Mouse (Mus musculus): ENCODE data around the gene Tsga13. TPM values are rescaled to one million over a fixed set of nuclear protein-coding genes. Genes with fewer than 3 reads are reported as not detected.

The Tsga13 gene
- total and polyA plus RNA-seq, 3 experiments: not detected

- no peak for DNase-seq
These were observed 59.4 kb downstream of the Tsga13 start for GRCm38 (mm10) chr6:30855956-30856355.

GRCm38 (mm10) chr6:30855205-30855604 is 60.2 kb downstream of the Tsga13 start:
- DNase-seq: no peak

GRCm38 (mm10) chr6:30849818-30850217 is 65.6 kb downstream of the Tsga13 start:
- DNase-seq: no peak

Other genes starting within 250 kb of the Tsga13 start
- gene Cep41, start 221.8 kb downstream of the Tsga13 start, total RNA-seq (2021): 1 to 10 TPM; 5.9 to 9.3 TPM
- 3.4 and 4.5 TPM in 2 replicates for gene Cep41, start 221.8 kb downstream of the Tsga13 start, polyA plus RNA-seq (2012; rRNA removed)
- gene Mest, start 192.0 kb downstream of the Tsga13 start, total RNA-seq (2021): 10 to 100 TPM; 32.3 to 58.6 TPM
- 209 and 411 TPM in 2 replicates for gene Mest, start 192.0 kb downstream of the Tsga13 start, polyA plus RNA-seq (2012; rRNA removed)
- gene Copg2, start 18.8 kb downstream of the Tsga13 start, total RNA-seq (2021): 10 to 100 TPM; 62.3 to 67.5 TPM
- gene Copg2, start 18.8 kb downstream of the Tsga13 start, polyA plus RNA-seq (2012; rRNA removed): 3.6 and 5.0 TPM in 2 replicates
- under 1 TPM in 1 of 2 experiments, not detected in 1; 0.12 TPM for gene Klf14, start 43.5 kb upstream of the Tsga13 start, total RNA-seq (2021)
- gene Klf14, start 43.5 kb upstream of the Tsga13 start, polyA plus RNA-seq (2012; rRNA removed): 0.06 TPM in 2 replicates

All from adrenal gland, adult 2 months (tissue).